Mouse (Mus musculus) neural tube, embryonic 13.5 days (tissue): ENCODE data around the gene Rhd. TPM values are rescaled to one million over a fixed set of nuclear protein-coding genes. Genes with fewer than 3 reads are reported as not detected.

Source experiments
- ATAC-seq: fragments of 200-750 bp; cut with Nextera tagmentation; 2 replicates; pipeline ENCODE4 v1.8.0; 2017; ENCODE audit warnings: low read depth, mild to moderate bottlenecking, moderate TSS enrichment, moderate library complexity
- H3K27ac ChIP-seq: fragments of 300-500 bp; sonication (generic); replicated peaks from 2 replicates; pipeline ENCODE4 v1.5.1; 2015; ENCODE audit warnings: moderate library complexity, mild to moderate bottlenecking, inconsistent platforms
- H3K27me3 ChIP-seq: fragments of 300-500 bp; sonication (generic); 2 replicates; pipeline ENCODE4 v1.6.1; 2015; ENCODE audit warnings: mild to moderate bottlenecking, inconsistent platforms
- H3K36me3 ChIP-seq: fragments of 300-500 bp; sonication (generic); 2 replicates; pipeline ENCODE4 v1.6.1; 2015; ENCODE audit warnings: mild to moderate bottlenecking, inconsistent platforms
- H3K4me1 ChIP-seq: fragments of 300-500 bp; sonication (generic); replicated peaks from 2 replicates; pipeline ENCODE4 v1.6.1; 2015; ENCODE audit warnings: inconsistent platforms
- H3K4me2 ChIP-seq: fragments of 300-500 bp; sonication (generic); 2 replicates; pipeline ENCODE4 v1.6.1; 2015; ENCODE audit warnings: inconsistent platforms, mild to moderate bottlenecking, moderate library complexity
- H3K4me3 ChIP-seq: fragments of 300-500 bp; sonication (generic); 2 replicates; pipeline ENCODE4 v1.5.1; 2015; ENCODE audit warnings: mild to moderate bottlenecking, inconsistent platforms
- H3K9ac ChIP-seq: fragments of 300-500 bp; sonication (generic); 2 replicates; pipeline ENCODE4 v1.6.1; 2015; ENCODE audit warnings: moderate library complexity, mild to moderate bottlenecking, inconsistent platforms
- H3K9me3 ChIP-seq: fragments of 300-500 bp; sonication (generic); 2 replicates; pipeline ENCODE4 v1.6.1; 2016; ENCODE audit warnings: inconsistent platforms
- WGBS: fragments of 180-500 bp; shearing (Covaris S2); methylation state at CpG from one replicate; pipeline ENCODE4 v1.1.7; 2015; 5-methylcytosine and 5-hydroxymethylcytosine counted together
- polyA plus RNA-seq: library from polyadenylated mRNA; unstranded; fragments of >200 nt; fragmentation: Nextera tagmentation; extraction: Ambion mirVana; gene quantifications from 2 replicates; pipeline ENCODE4 v1.2.1, GENCODE M21; 2015

The Rhd gene
- polyA plus RNA-seq, 1 experiment from 2014 or later, result 1.5 TPM

DNA sequence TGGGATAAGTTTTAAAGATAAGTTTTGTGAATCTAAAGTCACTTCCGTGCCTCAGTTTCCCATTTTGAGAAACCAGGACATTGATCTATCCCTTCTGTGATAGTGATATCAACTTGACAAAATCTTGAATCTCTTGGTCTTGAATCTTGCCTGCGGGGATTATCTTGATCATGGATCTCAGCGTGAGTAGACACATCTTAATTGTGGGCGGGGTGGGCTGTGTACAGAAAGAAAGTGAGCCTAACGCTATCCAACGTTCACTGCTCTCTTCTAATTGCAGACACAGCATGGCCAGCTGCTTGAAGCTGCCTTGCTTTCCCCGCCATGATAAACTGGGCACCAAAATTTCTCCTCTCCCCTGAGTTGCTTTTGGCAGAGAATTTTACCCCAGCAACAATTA is 1.3 kb upstream of the Rhd start:
- peaks cover 3% of the 10 kb centered on the region for H3K27me3 ChIP-seq
- H3K4me1 ChIP-seq, result no peaks in the 10 kb centered on the region
- no peak overlapping the region for H3K27ac ChIP-seq
- no peaks in the 10 kb centered on the region for H3K36me3 ChIP-seq
- H3K4me3 ChIP-seq, result no peak overlapping the region
- WGBS, result 82% methylated on average over 7 of the region's 7 CpGs
- H3K4me2 ChIP-seq, result no peak overlapping the region
- no peak overlapping the region for H3K9ac ChIP-seq
- no peaks in the 10 kb centered on the region for H3K9me3 ChIP-seq
- ATAC-seq, result no peak

DNA sequence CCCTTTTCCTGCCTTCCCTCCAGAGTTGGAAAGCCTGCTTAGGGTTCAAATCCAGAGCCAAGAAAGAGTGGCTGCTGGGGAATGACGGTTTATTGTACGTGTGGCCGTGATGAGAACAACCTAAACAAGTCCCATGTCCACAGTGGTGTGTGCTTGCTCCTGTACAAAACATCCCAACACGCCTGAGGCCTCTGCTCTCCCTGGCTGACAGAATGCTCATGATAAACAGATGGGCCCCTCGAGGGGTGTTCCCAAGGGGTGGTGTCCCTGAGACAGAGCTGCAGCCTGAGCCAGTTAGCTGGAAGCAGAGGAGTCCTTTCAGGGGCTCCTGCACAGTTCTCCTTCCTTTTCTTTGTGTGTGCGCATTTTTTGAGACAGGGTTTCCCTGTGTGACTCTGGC is 1.0 kb downstream of the Rhd start:
- H3K27me3 ChIP-seq, result peaks cover 26% of the 10 kb centered on the region
- H3K4me2 ChIP-seq, result no peak overlapping the region
- H3K4me1 ChIP-seq, result peaks cover 4% of the 10 kb centered on the region; the same call in 1 of the 2 replicates
- H3K9me3 ChIP-seq, result no peaks in the 10 kb centered on the region
- H3K4me3 ChIP-seq, result no peak overlapping the region
- H3K9ac ChIP-seq, result no peak overlapping the region
- ATAC-seq, result no peak
- 70% methylated on average over 6 of the region's 6 CpGs for WGBS
- no peak overlapping the region for H3K27ac ChIP-seq
- no peaks in the 10 kb centered on the region for H3K36me3 ChIP-seq

GRCm38 (mm10) chr4:134865789-134866188 is 1.5 kb downstream of the Rhd start:
- H3K27ac ChIP-seq, result no peak overlapping the region
- no peaks in the 10 kb centered on the region for H3K36me3 ChIP-seq
- H3K4me2 ChIP-seq, result no peak overlapping the region
- 92% methylated on average over 5 of the region's 5 CpGs for WGBS
- no peak for ATAC-seq
- H3K4me1 ChIP-seq, result peaks cover 4% of the 10 kb centered on the region; the same call in 1 of the 2 replicates
- peaks cover 31% of the 10 kb centered on the region for H3K27me3 ChIP-seq
- no peak overlapping the region for H3K4me3 ChIP-seq
- H3K9ac ChIP-seq, result no peak overlapping the region
- H3K9me3 ChIP-seq, result no peaks in the 10 kb centered on the region

GRCm38 (mm10) chr4:134867213-134867612 is 2.9 kb downstream of the Rhd start:
- WGBS, result 90% methylated on average over 8 of the region's 8 CpGs
- ATAC-seq, result no peak
- H3K36me3 ChIP-seq, result no peaks in the 10 kb centered on the region

DNA sequence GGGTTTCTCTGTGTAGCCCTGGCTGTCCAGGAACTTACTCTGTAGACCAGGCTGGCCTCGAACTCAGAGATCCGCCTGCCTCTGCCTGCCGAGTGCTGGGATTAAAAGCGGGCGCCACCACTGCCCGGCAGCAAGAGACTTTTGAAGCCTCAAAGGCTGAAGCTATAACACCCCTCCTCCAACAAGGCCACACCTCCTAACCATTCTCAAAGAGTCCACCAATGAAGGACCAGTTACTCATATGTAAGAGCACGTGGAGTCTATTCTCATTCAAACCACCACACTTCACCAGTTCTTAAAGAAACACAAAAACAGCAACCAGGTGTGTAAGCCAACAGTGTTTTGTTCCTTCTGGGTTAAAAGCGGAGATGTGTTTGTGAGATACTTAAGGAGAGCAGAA is 3.3 kb downstream of the Rhd start:
- peaks cover 4% of the 10 kb centered on the region; the same call in 1 of the 2 replicates for H3K4me1 ChIP-seq
- ATAC-seq, result no peak
- WGBS, result 92% methylated on average over 8 of the region's 8 CpGs
- no peaks in the 10 kb centered on the region for H3K9me3 ChIP-seq
- H3K4me3 ChIP-seq, result no peak overlapping the region
- H3K9ac ChIP-seq, result no peak overlapping the region
- H3K36me3 ChIP-seq, result no peaks in the 10 kb centered on the region
- no peak overlapping the region for H3K4me2 ChIP-seq
- no peak overlapping the region for H3K27ac ChIP-seq
- peaks cover 33% of the 10 kb centered on the region for H3K27me3 ChIP-seq

More at GRCm38 (mm10) chr4:134867213-134867612, 2.9 kb downstream of the Rhd start:
- Histone ChIP-seq H3K4me3 (no peak overlapping the region), H3K9me3 (no peaks in the 10 kb centered on the region), H3K27me3 (peaks cover 33% of the 10 kb centered on the region), H3K4me1 (peaks cover 4% of the 10 kb centered on the region; the same call in 1 of the 2 replicates), H3K9ac (no peak overlapping the region), H3K27ac (no peak overlapping the region), H3K4me2 (no peak overlapping the region)

GRCm38 (mm10) chr4:134868065-134868464 is 3.7 kb downstream of the Rhd start:
- Histone ChIP-seq H3K27ac (no peak overlapping the region), H3K36me3 (no peaks in the 10 kb centered on the region), H3K4me1 (peaks cover 4% of the 10 kb centered on the region; the same call in 1 of the 2 replicates), H3K9me3 (no peaks in the 10 kb centered on the region), H3K27me3 (peaks cover 33% of the 10 kb centered on the region), H3K9ac (no peak overlapping the region), H3K4me3 (no peak overlapping the region), H3K4me2 (no peak overlapping the region)
- ATAC-seq, result no peak
- 85% methylated on average over 10 of the region's 10 CpGs for WGBS

DNA sequence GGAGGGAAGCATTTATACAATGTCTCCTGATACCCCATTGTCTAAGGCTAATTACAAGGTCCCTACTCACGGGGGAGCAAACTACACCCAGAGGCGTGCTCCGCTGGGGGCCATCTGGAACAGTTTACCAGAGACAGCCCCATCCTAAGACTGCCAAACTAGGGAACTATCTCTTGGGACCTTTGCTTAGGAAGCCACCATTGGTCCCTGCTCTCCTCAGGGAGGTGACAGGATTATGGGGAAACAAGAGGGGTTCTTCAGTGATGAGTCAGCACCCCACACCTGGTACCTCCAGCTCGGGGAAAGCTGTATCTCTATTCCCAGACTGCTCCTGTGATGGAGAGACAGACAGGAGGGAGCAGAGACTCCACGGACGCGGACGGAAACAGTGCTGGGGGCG is 4.2 kb downstream of the Rhd start:
- no peak overlapping the region for H3K4me2 ChIP-seq
- H3K9ac ChIP-seq, result no peak overlapping the region
- WGBS, result 33% methylated on average over 9 of the region's 9 CpGs
- H3K4me3 ChIP-seq, result no peak overlapping the region
- ATAC-seq, result no peak
- H3K36me3 ChIP-seq, result no peaks in the 10 kb centered on the region
- H3K27me3 ChIP-seq, result peaks cover 33% of the 10 kb centered on the region
- H3K9me3 ChIP-seq, result no peaks in the 10 kb centered on the region
- H3K27ac ChIP-seq, result no peak overlapping the region
- peaks cover 4% of the 10 kb centered on the region; the same call in 1 of the 2 replicates for H3K4me1 ChIP-seq

DNA sequence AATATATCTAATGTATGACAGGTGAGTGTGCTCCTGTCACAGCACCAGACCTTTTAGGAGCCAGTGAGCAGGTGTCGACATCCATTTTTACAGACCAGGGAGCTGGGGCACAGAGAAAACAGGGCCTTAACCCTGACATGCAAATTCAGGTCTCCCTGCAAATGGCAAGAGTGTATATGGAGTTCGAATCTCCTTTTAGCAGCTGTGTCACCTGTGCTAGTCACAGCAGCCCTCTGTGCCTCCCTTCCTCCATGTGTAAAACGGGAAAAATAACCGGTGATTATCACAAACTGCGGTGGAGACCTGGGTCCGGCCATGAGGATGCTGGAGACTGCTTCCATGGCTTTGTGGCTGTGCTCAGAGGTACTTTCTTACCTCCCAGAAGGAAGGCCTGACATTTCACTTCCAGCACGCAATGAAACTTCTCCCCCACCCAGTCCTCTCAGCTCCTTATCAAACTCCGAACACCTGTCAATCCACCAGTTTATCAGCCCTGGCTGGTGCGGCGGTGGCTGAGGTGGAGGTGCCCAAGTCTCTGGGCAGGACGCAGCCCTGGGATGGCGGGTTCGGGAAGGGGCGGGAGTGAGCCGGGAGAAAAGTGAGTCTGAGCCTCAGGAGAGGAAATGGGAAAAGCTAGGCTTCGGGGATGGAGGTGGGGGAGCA is 4.9 kb downstream of the Rhd start:
- H3K36me3 ChIP-seq, result no peaks in the 10 kb centered on the region
- 17% methylated on average over 16 of the region's 16 CpGs for WGBS
- H3K4me1 ChIP-seq, result peaks cover 4% of the 10 kb centered on the region; the same call in 1 of the 2 replicates
- no peak overlapping the region for H3K9ac ChIP-seq
- no peaks in the 10 kb centered on the region for H3K9me3 ChIP-seq
- peaks cover 33% of the 10 kb centered on the region for H3K27me3 ChIP-seq
- H3K27ac ChIP-seq, result no peak overlapping the region
- H3K4me2 ChIP-seq, result 0 out of 2 replicates have a peak overlapping the region, but pooled peaks have one; percentile 18
- no peak for ATAC-seq
- H3K4me3 ChIP-seq, result no peak overlapping the region

GRCm38 (mm10) chr4:134869815-134870375 is 5.6 kb downstream of the Rhd start:
- ATAC-seq, result no peak
- WGBS, result 55% methylated on average over 7 of the region's 7 CpGs
- 0 out of 2 replicates have a peak overlapping the region, but pooled peaks have one; percentile 18 for H3K4me2 ChIP-seq

DNA sequence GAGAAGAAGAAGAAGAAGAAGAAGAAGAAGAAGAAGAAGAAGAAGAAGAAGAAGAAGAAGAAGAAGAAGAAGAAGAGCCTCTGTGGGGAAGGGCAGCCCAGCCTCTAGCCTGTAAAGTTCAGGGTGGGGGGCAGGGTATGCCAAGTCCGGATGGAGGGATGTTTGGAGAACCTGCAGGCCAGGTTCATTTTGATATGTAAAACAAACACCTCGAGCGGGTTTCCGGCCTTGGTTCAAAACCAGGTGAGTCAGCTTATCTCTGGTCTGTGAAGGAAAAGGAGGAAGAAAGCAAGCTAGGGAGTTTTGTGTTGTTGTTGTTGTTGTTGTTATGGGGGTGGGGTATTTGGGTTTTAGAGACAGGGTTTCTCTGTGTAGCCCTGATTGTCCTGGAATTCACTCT is 7.1 kb downstream of the Rhd start:
- no peak overlapping the region for H3K9ac ChIP-seq
- WGBS, result 46% methylated on average over 4 of the region's 4 CpGs
- H3K27me3 ChIP-seq, result peaks cover 33% of the 10 kb centered on the region
- no peak for ATAC-seq
- H3K36me3 ChIP-seq, result no peaks in the 10 kb centered on the region
- no peak overlapping the region for H3K27ac ChIP-seq
- H3K9me3 ChIP-seq, result no peaks in the 10 kb centered on the region
- no peak overlapping the region for H3K4me3 ChIP-seq
- peaks cover 4% of the 10 kb centered on the region; the same call in 1 of the 2 replicates for H3K4me1 ChIP-seq
- no peak overlapping the region for H3K4me2 ChIP-seq

More at GRCm38 (mm10) chr4:134869815-134870375, 5.6 kb downstream of the Rhd start:
- H3K4me1 ChIP-seq, result peaks cover 4% of the 10 kb centered on the region; the same call in 1 of the 2 replicates
- H3K9ac ChIP-seq, result no peak overlapping the region
- H3K27ac ChIP-seq, result no peak overlapping the region
- no peak overlapping the region for H3K4me3 ChIP-seq
- no peaks in the 10 kb centered on the region for H3K36me3 ChIP-seq
- peaks cover 33% of the 10 kb centered on the region for H3K27me3 ChIP-seq
- no peaks in the 10 kb centered on the region for H3K9me3 ChIP-seq

- Histone ChIP-seq H3K9me3 (no peaks in the 10 kb centered on the region), H3K4me1 (peaks cover 4% of the 10 kb centered on the region; the same call in 1 of the 2 replicates), H3K4me3 (no peak overlapping the region), H3K27me3 (peaks cover 33% of the 10 kb centered on the region), H3K27ac (no peak overlapping the region), H3K4me2 (no peak overlapping the region), H3K9ac (no peak overlapping the region), H3K36me3 (no peaks in the 10 kb centered on the region)
- no peak for ATAC-seq
- 46% methylated on average over 2 of the region's 2 CpGs for WGBS
Observed at GRCm38 (mm10) chr4:134871950-134872349, 7.6 kb downstream of the Rhd start.

DNA sequence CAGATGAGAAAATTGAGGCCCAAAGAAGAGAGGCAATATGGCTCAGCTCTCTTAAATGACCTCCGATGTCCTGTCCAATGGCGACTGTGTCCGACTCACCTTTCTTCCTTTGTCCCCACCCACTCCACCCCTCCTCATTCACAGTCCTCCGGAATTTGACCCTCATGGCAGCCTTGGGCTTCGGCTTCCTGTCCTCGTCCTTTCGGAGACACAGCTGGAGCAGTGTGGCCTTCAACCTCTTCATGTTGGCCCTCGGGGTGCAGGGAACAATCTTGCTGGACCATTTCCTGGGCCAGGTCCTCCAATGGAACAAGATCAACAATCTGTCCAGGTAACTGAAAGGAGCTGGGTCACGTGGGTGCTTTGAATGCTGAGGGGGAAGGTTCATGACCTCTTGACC is 11.8 kb downstream of the Rhd start:
- Histone ChIP-seq H3K9ac (no peak overlapping the region), H3K4me3 (no peak overlapping the region), H3K9me3 (no peaks in the 10 kb centered on the region), H3K36me3 (no peaks in the 10 kb centered on the region), H3K4me2 (no peak overlapping the region), H3K27ac (no peak overlapping the region), H3K4me1 (peaks cover 9% of the 10 kb centered on the region), H3K27me3 (no peaks in the 10 kb centered on the region)
- ATAC-seq, result no peak
- 83% methylated on average over 9 of the region's 9 CpGs for WGBS
